Mouse (Mus musculus): ENCODE measurements at regions not wholly inside any gene's neighbourhood (a gene's known extent, or its start where the extent isn't known, plus 50 kb on each side); places are given as distances from the start of the nearest gene placed in this dataset.
A peak's percentile ranks its signal among the peaks of the same experiment; 100 is the strongest.
"Not testable (repeated sequence)": the region's sequence is repeated elsewhere in the genome, so short reads cannot be mapped to it uniquely, and the experiment has no call there.

DNA sequence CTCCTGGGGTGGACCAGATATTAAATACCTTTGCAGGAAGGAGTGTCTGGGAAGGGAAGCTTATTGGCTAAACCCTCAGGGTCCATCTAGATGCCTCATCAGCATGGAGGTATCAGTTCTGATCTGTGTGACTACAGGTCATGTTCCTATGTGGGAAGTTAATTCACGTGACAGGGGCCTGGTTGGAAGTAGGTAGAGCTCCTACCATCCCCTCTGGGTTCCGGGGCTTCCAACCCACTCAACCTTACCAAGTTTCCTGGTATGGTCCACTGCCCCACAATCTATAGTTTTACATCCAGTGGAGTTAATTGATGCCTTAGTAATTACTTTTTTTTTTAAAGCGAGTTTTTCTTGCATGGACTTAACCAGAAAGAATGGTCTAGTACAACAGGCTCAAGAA lies 130.3 kb downstream of the Enc1 start:
- no peak for DNase-seq (ENCODE audit: extremely low read depth, low read depth, low spot score)

DNA sequence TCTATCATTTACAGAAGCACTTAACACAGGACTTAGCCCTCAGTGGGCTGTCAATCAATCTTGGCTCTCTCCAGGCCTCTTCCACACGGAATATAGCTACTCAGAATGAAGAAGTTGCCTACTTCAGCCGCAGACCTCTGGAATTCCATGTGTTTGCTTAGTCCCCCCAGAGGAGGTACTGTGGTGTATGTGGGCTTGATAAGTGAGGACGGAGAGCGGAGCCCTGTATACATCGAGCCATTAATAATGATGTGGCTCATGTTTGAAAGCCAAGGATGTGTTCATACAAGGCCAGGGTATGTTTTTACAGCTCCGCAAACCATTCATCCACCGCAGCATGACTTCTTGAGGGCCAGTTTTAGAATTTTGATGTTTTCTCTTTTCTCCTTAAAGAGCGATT lies 125.8 kb downstream of the Enc1 start:
- DNase-seq (ENCODE audit: extremely low read depth, low read depth, low spot score), result no peak

DNA sequence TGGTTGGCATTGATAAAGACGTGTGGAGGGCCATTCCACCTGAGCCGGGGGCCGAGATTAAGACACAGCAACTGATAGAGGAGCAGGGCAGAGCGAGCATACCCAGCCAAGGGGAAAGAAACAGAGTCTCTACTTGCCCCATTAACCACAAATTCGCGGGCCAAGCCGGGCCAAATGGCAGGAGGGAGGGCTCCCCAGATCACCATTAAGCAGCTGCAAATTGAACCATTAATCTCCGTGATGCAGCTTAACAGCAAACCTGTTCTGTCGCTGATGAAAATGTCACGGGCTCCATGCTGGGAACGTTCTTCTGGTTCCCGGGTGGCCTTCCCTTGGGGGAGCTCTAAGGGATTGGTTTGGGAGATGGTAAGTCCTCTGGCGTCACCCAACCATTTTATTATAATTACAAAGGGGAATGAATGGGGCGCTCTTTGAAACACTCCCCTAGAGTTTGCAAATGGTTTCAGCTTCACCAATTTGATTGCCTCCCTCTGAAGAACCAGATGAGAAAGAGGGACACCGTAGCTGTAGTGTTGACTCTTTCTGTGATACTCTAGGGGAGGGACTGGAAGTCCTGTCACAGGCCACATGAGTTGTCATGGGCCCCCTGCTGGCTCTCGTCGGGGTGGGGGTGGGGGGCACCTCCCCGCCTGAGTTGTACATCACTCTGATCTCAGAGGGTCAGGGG lies 124.8 kb downstream of the Enc1 start:
- no peak for DNase-seq (ENCODE audit: extremely low read depth, low read depth, low spot score)

DNA sequence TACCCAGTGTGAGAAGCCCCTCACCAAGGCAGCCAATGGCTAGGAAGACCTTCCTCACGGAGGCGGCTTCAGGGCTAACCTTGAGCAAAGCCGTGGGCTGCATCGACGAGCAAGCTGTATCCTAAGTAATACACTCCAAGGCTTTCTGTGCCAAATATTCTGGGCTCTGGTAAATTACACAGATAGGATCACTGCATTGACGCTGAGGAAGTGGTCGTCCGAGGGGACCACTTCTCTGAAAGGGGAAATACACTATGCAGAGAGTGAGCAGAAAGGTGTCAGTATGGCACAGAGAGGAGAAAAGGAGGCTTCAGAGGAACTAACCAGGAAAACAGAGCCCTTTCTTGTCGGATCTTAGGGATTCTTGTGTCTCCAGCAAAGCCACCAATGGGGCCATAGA lies 124.1 kb downstream of the Enc1 start:
- no peak for DNase-seq (ENCODE audit: extremely low read depth, low read depth, low spot score)

DNA sequence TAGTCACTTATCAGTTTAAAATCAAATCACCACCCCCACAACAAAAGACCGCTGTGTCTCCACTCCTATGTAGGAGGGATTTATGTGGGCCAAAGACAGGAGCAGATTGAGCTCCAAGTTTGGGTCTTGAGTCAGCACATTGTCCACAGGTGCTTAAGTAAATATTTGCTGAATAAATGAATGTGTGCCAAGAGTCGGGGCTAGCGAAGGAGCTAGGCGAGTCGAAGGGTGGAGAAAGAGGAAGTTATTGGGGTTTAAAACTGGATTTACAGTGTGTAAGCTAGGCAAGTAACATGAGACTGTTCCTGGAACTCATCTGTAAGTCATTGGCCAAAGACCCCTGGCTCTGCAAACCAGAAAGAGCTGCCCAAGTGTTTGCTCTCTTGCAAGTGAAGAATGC lies 122.9 kb downstream of the Enc1 start:
- no peak for DNase-seq (ENCODE audit: extremely low read depth, low read depth, low spot score)

DNA sequence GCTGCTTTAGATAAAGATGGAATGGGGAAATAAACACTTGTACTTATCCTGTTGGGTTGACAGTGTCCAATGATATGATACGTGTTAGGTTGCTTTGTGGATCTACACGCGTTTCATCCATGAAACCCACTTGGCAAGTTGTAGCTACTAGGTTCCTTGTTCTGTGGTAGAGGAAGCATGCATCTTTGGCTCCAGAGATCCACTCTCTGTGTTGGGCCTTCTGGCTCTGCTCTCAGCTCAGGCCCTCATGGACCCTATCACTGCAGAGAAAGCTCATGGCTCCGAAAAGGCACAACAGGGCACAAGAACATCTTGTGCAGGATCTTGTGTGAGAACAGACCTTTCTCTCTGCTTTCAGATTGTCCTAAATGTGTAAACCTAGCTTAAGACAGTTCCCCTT lies 122.3 kb downstream of the Enc1 start:
- DNase-seq (ENCODE audit: extremely low read depth, low read depth, low spot score), result no peak

DNA sequence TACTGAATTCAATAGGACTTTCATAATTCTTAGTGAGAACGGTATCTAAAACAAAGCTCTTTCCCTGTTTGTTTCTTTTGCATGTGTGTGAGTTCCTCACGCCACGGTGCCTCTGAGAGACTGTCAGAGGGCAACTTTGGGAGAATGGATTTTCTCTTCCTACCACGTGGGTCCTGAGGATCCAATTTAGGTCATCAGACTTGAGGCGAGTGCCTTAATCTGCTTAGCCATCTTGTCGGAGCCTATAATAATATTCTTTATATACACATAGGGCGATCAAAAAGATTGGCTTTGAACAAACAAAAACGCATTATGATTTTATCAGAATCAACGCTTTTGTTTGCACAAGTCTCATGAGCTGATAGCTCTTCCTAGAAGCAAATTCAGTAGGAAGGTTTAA lies 119.6 kb downstream of the Enc1 start:
- no peak for DNase-seq (ENCODE audit: extremely low read depth, low read depth, low spot score)

DNA sequence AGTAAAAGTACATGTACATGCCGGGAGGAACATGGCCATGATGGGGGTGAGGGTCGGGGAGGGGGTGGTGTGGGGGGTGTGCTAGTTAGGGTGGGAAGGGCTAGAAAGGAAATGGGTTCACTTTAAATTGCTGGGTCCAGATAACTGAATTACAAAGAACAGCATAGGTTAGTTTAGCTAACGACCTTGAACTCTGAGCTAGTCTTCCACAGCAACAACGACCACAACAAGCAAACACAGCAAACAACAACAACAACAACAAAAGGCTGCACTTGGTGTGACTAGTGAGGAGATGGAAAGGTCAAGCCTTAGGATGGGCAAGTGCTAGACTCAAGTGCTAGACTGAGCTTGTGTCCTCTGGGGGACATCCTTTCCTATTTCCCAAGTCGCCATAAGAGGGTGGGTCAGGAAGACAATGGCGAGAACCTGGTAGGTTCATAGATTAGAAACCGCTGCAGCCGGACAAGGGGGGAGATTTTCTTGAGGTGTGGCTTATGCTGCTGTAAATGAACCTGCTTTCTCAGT lies 117.9 kb downstream of the Enc1 start:
- no peak for DNase-seq (ENCODE audit: extremely low read depth, low read depth, low spot score)

DNA sequence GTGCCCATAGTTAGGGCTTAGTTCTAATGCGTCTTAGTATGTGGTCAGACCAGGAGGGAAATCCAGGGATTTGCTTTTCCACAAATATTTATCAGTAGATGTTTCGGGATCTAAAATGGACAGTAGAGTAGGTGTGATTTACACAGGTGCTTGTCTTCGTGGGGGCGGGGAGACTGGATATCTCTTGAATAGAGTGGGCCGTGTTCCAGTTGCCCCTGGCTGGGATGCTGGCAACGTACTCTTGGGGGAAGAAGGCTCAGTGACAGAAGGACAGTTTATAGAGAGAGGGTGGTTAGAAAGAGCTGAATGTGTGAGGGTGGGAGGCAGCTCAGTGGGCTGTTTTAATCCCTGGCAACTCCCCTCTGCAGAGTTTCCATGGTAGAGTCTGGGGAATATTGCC lies 117.4 kb downstream of the Enc1 start:
- no peak for DNase-seq (ENCODE audit: extremely low read depth, low read depth, low spot score)

DNA sequence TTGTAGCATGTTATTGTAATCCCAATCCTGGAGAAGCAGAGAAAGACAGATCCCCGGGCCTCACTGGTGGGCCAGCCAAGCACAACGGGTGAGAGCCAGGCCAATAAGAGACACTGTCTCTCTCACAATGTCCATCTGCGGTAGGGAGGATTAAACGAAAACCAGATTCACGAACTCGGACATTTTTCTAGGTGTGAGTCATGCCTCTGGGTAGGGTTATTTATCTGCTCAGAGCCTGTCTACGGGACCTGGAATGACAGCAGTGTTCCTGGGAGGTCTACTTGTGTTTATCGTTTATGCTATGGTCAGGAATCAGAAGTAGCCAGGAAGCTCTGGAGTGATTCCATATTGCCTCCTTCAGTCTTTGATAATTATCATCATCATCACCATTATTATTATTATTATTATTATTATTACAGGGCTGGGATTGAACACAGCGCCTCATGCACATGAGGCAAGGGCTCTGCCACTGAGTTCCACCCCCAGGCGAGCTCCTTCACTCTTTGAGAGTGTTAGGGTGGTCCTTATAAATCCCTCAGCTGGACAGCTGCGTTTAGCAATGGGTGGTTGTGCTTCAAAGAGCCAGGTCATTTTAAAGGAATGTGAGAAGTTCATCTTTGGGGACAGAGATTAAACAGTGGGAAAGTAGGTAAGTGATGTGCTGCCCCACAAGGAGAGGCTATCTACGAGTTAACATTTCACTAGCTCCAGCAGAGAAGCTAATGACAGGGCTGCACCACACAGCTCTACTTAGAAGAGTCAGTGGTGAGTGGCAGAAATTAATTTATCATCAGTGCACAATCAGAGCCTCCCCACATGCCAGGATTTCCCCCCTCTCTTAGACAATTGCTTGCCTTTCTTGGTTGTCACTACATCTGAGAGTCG lies 116.3 kb downstream of the Enc1 start:
- DNase-seq (ENCODE audit: extremely low read depth, low read depth, low spot score), result no peak

DNA sequence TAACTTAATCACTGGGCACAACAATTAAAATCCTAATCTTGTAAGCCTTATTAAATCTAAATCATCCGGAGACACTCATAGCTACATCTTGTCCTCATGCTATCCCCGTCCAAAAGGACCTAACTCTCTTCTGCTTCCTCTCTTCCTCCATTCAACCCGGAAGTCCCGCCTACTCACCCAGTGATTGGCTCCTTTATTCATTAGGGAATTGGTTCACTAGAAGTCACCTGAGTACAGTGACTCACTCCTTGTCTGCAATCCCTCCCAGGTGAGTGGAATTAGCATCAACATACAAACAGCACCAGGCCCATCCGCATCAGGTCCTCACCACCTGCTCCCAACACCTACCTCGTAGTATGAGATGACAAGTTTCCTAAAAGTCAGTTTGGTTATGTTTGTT lies 114.5 kb downstream of the Enc1 start:
- not testable (repeated sequence) for DNase-seq (ENCODE audit: extremely low read depth, low read depth, low spot score)

DNA sequence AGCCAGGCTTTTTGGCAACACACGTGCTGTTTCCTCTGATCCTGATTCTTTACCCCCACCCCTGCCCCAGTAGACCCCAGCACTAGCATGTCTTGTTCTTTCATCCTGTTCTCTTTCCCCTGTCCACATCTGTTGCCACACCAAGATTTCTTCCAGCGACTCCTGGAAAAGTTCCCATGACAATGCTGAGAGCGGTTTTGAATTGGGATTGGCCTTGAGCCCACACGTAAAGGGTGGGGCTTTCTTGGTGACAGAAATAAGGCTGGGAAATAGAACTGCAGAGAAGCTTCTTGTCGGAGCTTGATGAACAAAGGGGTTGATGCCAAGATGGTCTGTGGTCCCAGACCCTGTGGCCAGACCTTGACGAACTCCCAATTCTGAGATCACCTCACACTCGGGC lies 106.8 kb downstream of the Enc1 start:
- no peak for DNase-seq (ENCODE audit: extremely low read depth, low read depth, low spot score)

DNA sequence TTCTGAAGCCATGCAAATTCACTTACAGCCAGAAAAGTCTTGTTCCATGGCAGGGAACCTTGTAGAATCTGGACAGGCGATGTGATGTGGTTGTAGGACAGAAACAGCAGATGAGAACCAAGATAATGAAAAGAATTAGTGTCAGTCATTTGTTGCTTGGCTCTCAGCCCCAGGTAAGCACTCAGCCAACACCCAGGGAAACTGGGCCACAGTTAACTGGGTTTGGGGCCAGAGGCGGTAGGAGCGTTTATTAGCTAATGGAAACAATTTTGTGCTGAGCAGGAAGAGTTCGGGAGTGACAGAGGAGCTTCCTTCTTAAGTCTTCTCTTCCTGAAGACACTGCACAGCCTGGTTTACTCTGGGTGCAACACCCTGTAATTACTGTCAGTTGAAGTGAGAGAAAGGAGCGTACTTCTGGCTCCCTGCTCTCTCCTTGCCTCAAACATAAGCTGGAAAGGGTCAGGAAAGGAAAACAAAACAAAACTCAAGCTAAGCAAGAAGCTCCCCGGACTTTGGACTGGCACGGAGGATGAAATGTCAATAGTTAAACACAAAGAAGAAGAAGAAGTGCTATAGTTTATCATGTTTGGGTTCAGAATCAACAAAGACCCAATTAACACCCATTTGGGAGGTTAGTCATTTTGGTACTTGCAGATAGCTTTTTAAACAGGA lies 100.4 kb downstream of the Enc1 start:
- DNase-seq (ENCODE audit: extremely low read depth, low read depth, low spot score), result peak; percentile 21

DNA sequence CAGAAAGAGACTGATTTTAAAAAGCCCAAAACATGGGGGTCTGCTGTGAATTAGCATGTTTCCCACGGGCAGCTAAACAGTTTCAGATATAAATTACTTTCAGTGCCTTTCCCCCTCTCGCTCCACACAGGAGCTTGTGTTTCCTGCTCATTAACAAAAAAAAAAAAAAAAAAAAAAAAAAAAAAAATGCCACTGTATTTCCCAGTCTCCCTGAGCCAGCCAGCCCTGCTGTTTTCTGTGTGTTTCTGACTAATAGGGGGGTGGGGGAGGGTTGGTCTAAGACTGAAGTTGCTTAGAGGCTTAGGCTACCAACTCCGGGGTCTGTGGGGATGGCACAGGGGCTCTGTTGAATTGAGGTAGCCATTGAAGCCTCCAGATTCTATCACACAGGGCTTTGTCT lies 97.0 kb downstream of the Enc1 start:
- DNase-seq (ENCODE audit: extremely low read depth, low read depth, low spot score), result no peak

DNA sequence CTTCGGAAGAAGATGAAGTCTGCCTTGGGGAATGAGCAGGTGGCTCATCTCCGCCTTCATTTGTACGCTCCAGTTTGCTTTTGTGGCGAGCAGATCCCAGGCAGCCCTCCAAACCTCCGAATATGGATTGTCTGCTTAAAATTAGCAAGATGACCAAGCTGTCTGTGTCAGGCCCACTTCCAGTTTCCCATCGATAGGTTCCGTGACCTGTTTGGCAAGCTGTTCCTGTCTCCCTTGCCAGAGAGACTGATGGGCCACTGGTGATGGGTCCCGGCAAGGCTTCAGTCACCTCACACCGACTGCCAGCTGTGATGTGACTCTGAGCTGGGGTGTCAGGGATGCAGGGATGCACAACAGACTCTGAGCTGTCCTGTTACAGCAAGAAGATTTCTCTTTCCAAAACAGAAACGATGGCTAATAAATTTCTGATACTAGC lies 96.4 kb downstream of the Enc1 start:
- no peak for DNase-seq (ENCODE audit: extremely low read depth, low read depth, low spot score)

DNA sequence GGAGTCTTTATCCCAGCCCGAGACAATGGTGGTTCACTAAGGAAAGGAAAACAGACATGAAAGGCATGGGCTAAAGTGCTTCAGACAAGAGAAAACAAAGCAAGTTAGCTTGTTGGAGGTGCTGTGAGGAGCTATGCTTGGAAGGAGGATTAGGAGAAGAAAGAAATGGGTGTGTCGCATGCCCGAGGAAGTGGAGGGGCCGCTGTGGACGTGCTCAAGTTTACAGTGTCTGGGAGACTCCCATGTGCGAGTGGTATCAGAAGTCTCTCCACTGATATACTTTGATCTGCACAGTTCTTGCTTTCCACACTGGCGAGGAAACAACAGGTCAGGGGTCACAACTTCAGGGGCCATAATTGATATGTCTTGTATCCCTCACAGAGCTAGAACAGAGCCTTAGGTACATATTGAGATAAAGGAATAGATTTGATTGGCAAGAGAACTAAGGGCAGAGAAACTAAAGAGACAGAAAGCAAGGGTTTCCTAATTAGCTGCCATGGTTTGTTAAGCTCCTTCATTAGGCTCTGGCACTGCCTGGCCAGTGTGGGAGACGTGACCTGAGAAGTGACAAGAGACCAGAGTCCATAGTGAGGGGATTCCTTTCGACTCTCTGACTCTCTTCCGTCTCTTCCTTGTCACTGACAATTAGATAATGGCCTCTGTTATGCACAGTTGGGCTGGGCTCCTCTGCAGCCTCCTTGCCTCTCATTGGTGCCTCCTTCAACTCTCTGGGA lies 93.1 kb downstream of the Enc1 start:
- no peak for DNase-seq (ENCODE audit: extremely low read depth, low read depth, low spot score)

DNA sequence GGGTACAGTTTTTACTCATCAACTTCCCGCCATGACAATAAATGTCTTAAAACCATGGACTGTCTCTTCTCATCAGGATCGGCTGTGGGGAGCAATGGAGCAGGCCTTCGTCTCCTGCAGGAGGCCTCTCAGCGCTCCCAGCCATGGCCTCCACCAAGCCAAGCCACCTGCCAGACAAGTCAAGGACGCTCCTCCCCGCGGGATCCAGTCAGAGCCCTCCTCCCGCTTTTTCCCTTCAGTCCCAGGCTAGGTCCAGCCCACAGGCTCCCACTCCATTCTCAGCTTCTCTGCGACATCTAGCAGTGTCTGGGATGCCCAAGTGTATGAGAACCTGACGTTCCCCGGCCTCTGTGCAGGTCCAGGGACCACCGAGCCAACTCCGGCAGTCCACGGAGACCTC lies 90.2 kb downstream of the Enc1 start:
- no peak for DNase-seq (ENCODE audit: extremely low read depth, low read depth, low spot score)

DNA sequence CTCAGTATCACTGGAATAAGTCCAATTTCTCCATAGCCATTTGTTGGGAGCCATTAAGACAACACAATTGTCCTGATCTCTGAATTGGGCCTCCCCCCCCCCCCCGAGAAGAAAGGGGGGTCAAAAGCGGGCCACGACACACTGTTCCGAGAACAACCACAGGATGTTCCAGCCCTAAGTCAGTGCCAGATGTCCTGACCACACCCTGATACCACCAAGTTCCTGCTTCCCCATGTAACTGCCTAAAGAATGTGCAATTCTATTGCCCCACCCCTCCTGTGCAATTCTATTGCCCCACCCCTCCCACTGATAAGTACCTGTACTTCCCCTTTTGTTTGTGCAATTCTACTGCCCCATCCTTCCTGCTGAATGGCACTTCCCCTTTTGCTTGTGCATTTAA lies 80.4 kb downstream of the Enc1 start:
- DNase-seq (ENCODE audit: extremely low read depth, low read depth, low spot score), result not testable (repeated sequence)

DNA sequence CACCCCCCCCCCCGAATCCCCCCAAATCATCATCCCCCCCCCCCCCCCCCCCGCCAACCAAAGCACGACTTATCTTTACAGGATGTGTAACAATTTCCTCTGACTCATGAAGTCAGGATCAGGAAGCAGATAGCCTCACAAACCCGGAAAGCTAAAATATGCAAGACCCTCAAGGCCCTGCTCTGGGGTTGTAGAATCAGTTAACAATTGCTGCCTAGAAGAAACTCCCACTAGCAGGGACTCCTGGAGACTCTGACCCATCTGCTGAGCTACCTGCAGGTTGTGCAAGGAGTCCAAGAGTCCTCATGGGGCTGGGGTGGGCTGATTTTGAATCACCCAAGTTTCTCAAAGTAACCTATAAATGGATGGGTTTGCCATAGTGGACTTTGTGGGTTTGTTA lies 79.9 kb downstream of the Enc1 start:
- no peak for DNase-seq (ENCODE audit: extremely low read depth, low read depth, low spot score)

DNA sequence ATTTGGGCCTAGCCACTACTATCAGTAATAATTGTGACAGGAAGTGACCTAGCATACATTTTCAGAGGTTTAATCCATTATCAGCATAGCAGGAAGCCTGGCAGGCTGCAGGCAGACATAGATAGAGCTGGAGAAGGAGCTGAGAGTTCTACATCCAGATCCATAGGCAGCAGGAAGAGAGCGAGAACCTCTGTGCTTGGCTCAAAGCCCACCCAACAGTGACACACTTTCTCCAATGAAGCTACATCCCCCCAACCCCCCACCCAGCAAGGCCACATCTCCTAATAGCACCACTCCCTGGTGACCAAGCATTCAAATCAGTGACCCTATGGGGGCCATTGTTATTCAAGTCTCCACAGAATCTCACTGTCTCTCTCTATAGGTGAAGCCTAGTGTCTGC lies 79.4 kb downstream of the Enc1 start:
- no peak for DNase-seq (ENCODE audit: extremely low read depth, low read depth, low spot score)

DNA sequence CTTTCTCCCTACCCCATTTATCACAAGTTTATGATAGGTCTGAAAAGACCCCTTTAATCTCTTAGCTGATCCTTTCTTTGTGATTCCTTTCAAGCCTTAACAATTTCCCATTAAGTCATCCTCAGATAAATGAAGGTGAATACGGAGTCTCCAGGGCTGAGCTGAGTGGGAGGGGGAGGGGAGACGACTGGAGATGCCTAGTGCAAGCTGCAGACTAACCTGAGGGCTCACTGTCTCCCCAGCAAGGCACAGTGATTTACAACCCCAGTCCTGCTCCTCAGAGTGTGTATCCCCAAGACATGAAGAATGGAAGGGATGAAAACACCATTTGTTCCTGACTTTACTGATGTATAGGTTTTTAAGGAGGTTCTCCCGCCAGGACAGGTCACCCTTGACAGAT lies 76.7 kb downstream of the Enc1 start:
- no peak for DNase-seq (ENCODE audit: extremely low read depth, low read depth, low spot score)

All from fat pad, adult 2 months (tissue).